11 mouse cellular contexts compared by ENCODE assay signal in genomic region chr14:27228941-27229371, GRCm38 (mm10).
DNase-seq lines count a peak whose midpoint lies in the region; ATAC-seq lines count a peak whose summit lies in the region.
"Had no signal": no experiment of that assay in that cellular context is flagged by ENCODE, and none has a peak within 500 bp of the region (broad histone marks: within the 10 kb centered on the region; RNA-seq: fewer than 3 reads in every experiment).

No protein-coding gene starts in this region.

- DNase-seq in heart, adult 11 months, result peak; percentile 89
- no peak for DNase-seq in heart, postnatal 14 days
- peak; percentile 66 for DNase-seq in layer of hippocampus, adult 9-11 months
- no peak for DNase-seq in layer of hippocampus, postnatal 36 days
- DNase-seq in left cerebral cortex, postnatal 36 days (ENCODE audit: low spot score in 2 of 2), result peak; percentile 61 to 77
- DNase-seq in thymus, postnatal 14 days, result peak; percentile 59

- peaks cover 12% of the 10 kb centered on the region for H3K4me1 ChIP-seq in hindbrain, embryonic 13.5 days (replicated peaks)

- no peak overlapping the region for H3K27ac ChIP-seq in hindbrain, embryonic 13.5 days
- H3K27ac ChIP-seq: forebrain, embryonic 12.5 days; hindbrain, embryonic 12.5 days; limb, embryonic 15.5 days had no signal

- no peak for ATAC-seq in hindbrain, embryonic 13.5 days (ENCODE audit: low FRiP score)
- no peak for ATAC-seq in megakaryocyte progenitor cell, adult 5-6 weeks (replicated peaks; ENCODE audit: poor library complexity)

- H3K36me3 ChIP-seq in hindbrain, embryonic 13.5 days, result no peaks in the 10 kb centered on the region
- H3K36me3 ChIP-seq: forebrain, embryonic 12.5 days; hindbrain, embryonic 12.5 days; limb, embryonic 15.5 days had no signal

- H3K9ac ChIP-seq in hindbrain, embryonic 13.5 days, result no peak overlapping the region
- H3K9ac ChIP-seq: forebrain, embryonic 12.5 days; hindbrain, embryonic 12.5 days; limb, embryonic 15.5 days had no signal

- no peak overlapping the region for H3K4me3 ChIP-seq in hindbrain, embryonic 13.5 days
- H3K4me3 ChIP-seq: forebrain, embryonic 12.5 days; hindbrain, embryonic 12.5 days; limb, embryonic 15.5 days had no signal

- WGBS in hindbrain, embryonic 13.5 days, result 83% methylated on average over 5 of the region's 5 CpGs

- no peak overlapping the region for H3K4me2 ChIP-seq in hindbrain, embryonic 13.5 days
- H3K4me2 ChIP-seq: forebrain, embryonic 12.5 days; hindbrain, embryonic 12.5 days; limb, embryonic 15.5 days had no signal

- no peaks in the 10 kb centered on the region for H3K27me3 ChIP-seq in hindbrain, embryonic 13.5 days
- H3K27me3 ChIP-seq: forebrain, embryonic 12.5 days; hindbrain, embryonic 12.5 days; limb, embryonic 15.5 days had no signal

- intact Hi-C loops in heart, postnatal 14 days (cut with DNase I), result no loop called here
- intact Hi-C loops in left cerebral cortex, postnatal 36 days (cut with DNase I), result loop anchor here (2.0 kb wide), 1 partner anchor 40 kb away; no protein-coding TSS in a partner anchor

- H3K9me3 ChIP-seq in hindbrain, embryonic 13.5 days, result no peaks in the 10 kb centered on the region
- H3K9me3 ChIP-seq: forebrain, embryonic 12.5 days; hindbrain, embryonic 12.5 days; limb, embryonic 15.5 days had no signal

Comparison
In these comparisons a context has a peak if more than half of its experiments do, and no peak if none do; other contexts are left out.
1. DNase-seq: peak in heart, adult 11 months (single experiment), layer of hippocampus, adult 9-11 months (single experiment), left cerebral cortex, postnatal 36 days (2 of 2) and thymus, postnatal 14 days (single experiment); none in heart, postnatal 14 days (0 of 2) and layer of hippocampus, postnatal 36 days (0 of 2).